Mouse (Mus musculus) cortical plate, adult 2 months (tissue): ENCODE results near the gene Ahnak.
"Not testable (repeated sequence)": the region's sequence is repeated elsewhere in the genome, so short reads cannot be mapped to it uniquely, and the experiment has no call there.

Source experiments
- CTCF ChIP-seq: fragments of 200-500 bp; IDR thresholded peaks from 2 replicates; pipeline ENCODE4 v1.5.1; 2011; ENCODE audit warnings: mild to moderate bottlenecking, control low read depth, low read length; ENCODE audit not compliant: insufficient read depth; ENCODE audit errors: extremely low read depth
- POLR2A ChIP-seq: fragments of 200-500 bp; IDR thresholded peaks from 2 replicates; pipeline ENCODE4 v1.6.1; 2011; ENCODE audit warnings: mild to moderate bottlenecking, low read length, control low read depth; ENCODE audit not compliant: insufficient read depth; ENCODE audit errors: extremely low read depth

- TF ChIP-seq CTCF, POLR2A: not testable (repeated sequence)
These were observed 17.8 kb downstream of the Ahnak start for GRCm38 (mm10) chr19:9006915-9007314.
